ENCODE assay signal across 12 mouse cellular contexts in genomic region chr12:84912652-84913104, GRCm38 (mm10). TPM values are rescaled to one million over a fixed set of nuclear protein-coding genes. Genes with fewer than 3 reads are reported as not detected.
DNase-seq lines count a peak whose midpoint lies in the region; ATAC-seq lines count a peak whose summit lies in the region.
"Had no signal": no experiment of that assay in that cellular context is flagged by ENCODE, and none has a peak within 500 bp of the region (broad histone marks: within the 10 kb centered on the region; RNA-seq: fewer than 3 reads in every experiment).

No protein-coding gene starts in this region.

- no peak overlapping the region for H3K9ac ChIP-seq in liver, embryonic 11.5 days (ENCODE audit: low read depth, low read length)
- H3K9ac ChIP-seq: heart, embryonic 13.5 days; liver, embryonic 15.5 days had no signal

- 90% methylated on average over 4 of the region's 4 CpGs for WGBS in liver, embryonic 11.5 days

- no peaks in the 10 kb centered on the region for H3K36me3 ChIP-seq in liver, embryonic 11.5 days (ENCODE audit: control insufficient read depth, insufficient read depth, low read length)

- H3K4me2 ChIP-seq in liver, embryonic 11.5 days, result no peak overlapping the region
- H3K4me2 ChIP-seq: heart, embryonic 13.5 days; liver, embryonic 15.5 days had no signal

- no peaks in the 10 kb centered on the region for H3K9me3 ChIP-seq in liver, embryonic 11.5 days (ENCODE audit: control insufficient read depth, low read length)
- H3K9me3 ChIP-seq: heart, embryonic 13.5 days; liver, embryonic 15.5 days had no signal

- no peaks in the 10 kb centered on the region for H3K27me3 ChIP-seq in liver, embryonic 11.5 days (replicated peaks; ENCODE audit: control insufficient read depth, insufficient read depth, low read length)
- H3K27me3 ChIP-seq: heart, embryonic 13.5 days; liver, embryonic 15.5 days had no signal

- ATAC-seq in liver, embryonic 11.5 days (replicated peaks; ENCODE audit: low FRiP score), result no peak

- peak; percentile 21 to 27 for DNase-seq in layer of hippocampus, postnatal 10 days (ENCODE audit: low spot score in 2 of 2)
- no peak for DNase-seq in layer of hippocampus, adult 8-10 months (ENCODE audit: low spot score in 2 of 2)
- DNase-seq in right cerebral cortex, postnatal 4 days, result peak; percentile 15
- no peak for DNase-seq in right cerebral cortex, postnatal 14 days
- peak; percentile 41 to 53 for DNase-seq in cerebellum, postnatal 25 days
- no peak for DNase-seq in liver, embryonic 11.5 days (ENCODE audit: low spot score)
- DNase-seq in spleen, adult 18-20 months, result no peak
- DNase-seq: adrenal gland, adult 2 months; kidney, adult 9 months had no signal

- no peak overlapping the region for H3K27ac ChIP-seq in liver, embryonic 11.5 days (ENCODE audit: low read depth, low read length)
- H3K27ac ChIP-seq: heart, embryonic 13.5 days; liver, embryonic 15.5 days had no signal

- H3K4me1 ChIP-seq in liver, embryonic 11.5 days (replicated peaks; ENCODE audit: control insufficient read depth, insufficient read depth, low read length), result no peaks in the 10 kb centered on the region
- H3K4me1 ChIP-seq: liver, embryonic 15.5 days had no signal

- no peak overlapping the region for H3K4me3 ChIP-seq in liver, embryonic 11.5 days (ENCODE audit: low read depth, low read length)
- H3K4me3 ChIP-seq: erythroblast, embryonic 14.5 days; heart, embryonic 13.5 days; liver, embryonic 15.5 days had no signal

RNA-seq across cellular contexts. Expression of gene Ltbp2, which starts 36.3 kb away (rescaled TPM):
- total RNA-seq in layer of hippocampus, postnatal 10 days (2021), result 1 to 10 TPM; 1.3 TPM
- under 1 TPM in 3 of 4 experiments, not detected in 1; 0.20 to 0.33 (median 0.25) TPM for total RNA-seq in layer of hippocampus, adult 8-10 months (2022)
- polyA plus RNA-seq in liver, embryonic 11.5 days (2014; fragmentation: Nextera tagmentation; extraction: Ambion mirVana), result 0.16 and 0.29 TPM in 2 replicates

RNA-seq across cellular contexts. Expression of gene Fcf1, which starts 58.0 kb away (rescaled TPM):
- 10 to 100 TPM; 33.8 to 34.9 TPM for total RNA-seq in layer of hippocampus, postnatal 10 days (2021)
- 10 to 100 TPM; 31.8 to 42.2 (median 38.9) TPM for total RNA-seq in layer of hippocampus, adult 8-10 months (2022)
- 205 and 215 TPM in 2 replicates for polyA plus RNA-seq in liver, embryonic 11.5 days (2014; fragmentation: Nextera tagmentation; extraction: Ambion mirVana)

RNA-seq across cellular contexts. Expression of gene Arel1, which starts 58.0 kb away (rescaled TPM):
- 10 to 100 TPM; 79.5 to 91.8 TPM for total RNA-seq in layer of hippocampus, postnatal 10 days (2021)
- total RNA-seq in layer of hippocampus, adult 8-10 months (2022), result 100 to 1,000 TPM in 2 of 4 experiments, 10 to 100 TPM in 2; 84.3 to 106 (median 98.5) TPM
- polyA plus RNA-seq in liver, embryonic 11.5 days (2014; fragmentation: Nextera tagmentation; extraction: Ambion mirVana), result 19.6 and 22.9 TPM in 2 replicates

Comparison
In these comparisons a context has a peak if more than half of its experiments do, and no peak if none do; other contexts are left out.
1. DNase-seq: peak in layer of hippocampus, postnatal 10 days (2 of 2), right cerebral cortex, postnatal 4 days (single experiment) and cerebellum, postnatal 25 days (2 of 2); none in layer of hippocampus, adult 8-10 months (0 of 2), right cerebral cortex, postnatal 14 days (single experiment), liver, embryonic 11.5 days (single experiment) and spleen, adult 18-20 months (0 of 2).